Comparison of ENCODE assay signal across 23 mouse cellular contexts in genomic region chr10:128193113-128193512, GRCm38 (mm10). TPM values are rescaled to one million over a fixed set of nuclear protein-coding genes. Genes with fewer than 3 reads are reported as not detected.
"Had no signal": no experiment of that assay in that cellular context is flagged by ENCODE, and none has a peak within 500 bp of the region (broad histone marks: within the 10 kb centered on the region; RNA-seq: fewer than 3 reads in every experiment).

No protein-coding gene starts in this region.

- H3K36me3 ChIP-seq: limb, embryonic 13.5 days; lung, embryonic 15.5 days; stomach, embryonic 15.5 days had no signal

- H3K9me3 ChIP-seq: limb, embryonic 13.5 days; lung, embryonic 15.5 days; megakaryocyte, embryonic 14.5 days; stomach, embryonic 15.5 days had no signal

- DNase-seq: kidney, adult 11 months; kidney, postnatal 10 days; kidney, postnatal 4 days; left cerebral cortex, postnatal 4 days; lung, postnatal 14 days; right cerebral cortex, postnatal 14 days; thymus, adult 2 months; thymus, postnatal 25 days had no signal

- H3K27ac ChIP-seq: hindbrain, postnatal 0 days; limb, embryonic 13.5 days; macrophage had no signal

RNA-seq across cellular contexts. Expression of gene Gls2, which starts 1.1 kb away (rescaled TPM):
- polyA plus RNA-seq: macrophage had no signal

RNA-seq across cellular contexts. Expression of gene Mip, which starts 32.5 kb away (rescaled TPM):
- total RNA-seq: layer of hippocampus, adult 2 months; layer of hippocampus, postnatal 10 days; left cerebral cortex, postnatal 10 days; left cerebral cortex, postnatal 4 days had no signal
- polyA plus RNA-seq: hindbrain, postnatal 0 days; intestine, embryonic 14.5 days; kidney, embryonic 14.5 days; lung, embryonic 15.5 days; macrophage; neural tube, embryonic 11.5 days; spleen, adult 2 months; stomach, embryonic 15.5 days; testis, adult 2 months; urinary bladder, adult 2 months had no signal
